Mouse (Mus musculus) testis, postnatal 10 days (tissue): ENCODE measurements around the gene Olfr981.
"Not testable (repeated sequence)": the region's sequence is repeated elsewhere in the genome, so short reads cannot be mapped to it uniquely, and the experiment has no call there.

ENCODE experiments used
- DNase-seq: peaks from one replicate; pipeline ENCODE4 v3.0.0; 2021; ENCODE audit warnings: low spot score

Olfr981 gene

DNA sequence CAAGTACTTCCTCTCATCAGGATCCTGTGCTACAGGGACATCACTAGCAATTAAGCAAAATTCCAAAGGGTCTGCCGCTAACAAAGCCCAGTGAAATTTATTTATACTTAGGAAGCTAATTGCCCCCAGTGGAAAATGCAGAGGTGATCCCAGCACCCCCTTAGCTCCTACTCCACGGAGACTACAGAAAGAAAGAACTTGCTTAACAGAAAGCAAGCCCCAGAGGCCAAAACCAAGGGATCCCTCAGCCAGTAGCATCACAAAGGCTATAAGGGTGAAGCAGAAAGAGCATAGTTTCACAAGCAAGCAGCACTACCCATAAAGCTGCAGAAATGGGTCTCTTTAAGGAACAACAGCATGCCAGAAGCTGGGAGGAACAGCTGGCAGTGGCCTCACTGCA is at the start of gene Olfr981:
Olfr981 (plus strand) TSS at position 301 of the 400 bp plus-strand sequence.
- DNase-seq: no peak

DNA sequence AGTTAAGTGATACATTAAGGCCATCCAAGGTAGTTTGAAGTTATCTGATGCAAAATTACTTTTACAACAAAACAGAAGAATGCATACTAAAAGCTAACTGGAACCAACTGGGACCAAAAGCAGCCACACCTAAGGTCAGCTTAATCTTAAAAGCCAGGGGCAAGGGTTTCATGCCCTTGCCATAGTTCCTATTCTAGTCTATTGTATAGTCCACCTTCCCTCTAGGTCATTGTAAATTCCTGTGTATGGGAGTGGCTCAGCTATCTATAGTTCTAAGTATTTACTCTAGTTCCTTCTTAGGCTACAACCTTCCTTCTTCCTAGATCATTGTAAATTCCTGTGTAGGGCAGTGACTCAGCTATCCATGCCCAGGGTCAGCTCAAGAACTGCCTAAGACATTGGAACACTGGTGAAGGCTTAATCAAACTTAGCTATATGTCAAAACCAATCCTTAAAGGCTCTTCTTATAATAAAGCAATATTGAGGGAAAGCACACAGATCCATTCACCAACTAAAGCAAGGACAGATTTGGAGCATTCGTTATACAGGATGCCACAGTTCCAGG is 44.6 kb upstream of the Olfr981 start:
- not testable (repeated sequence) for DNase-seq

GRCm38 (mm10) chr9:39991813-39992212 is 29.5 kb upstream of the Olfr981 start, which contains the start of gene Olfr978:
Gene Olfr978 (plus strand): TSS chr9:39992113.
- DNase-seq: no peak

GRCm38 (mm10) chr9:40003365-40003764 is 17.9 kb upstream of the Olfr981 start, which contains the start of gene Olfr979:
Gene Olfr979 (minus strand): TSS chr9:40003465.
- no peak for DNase-seq

DNA sequence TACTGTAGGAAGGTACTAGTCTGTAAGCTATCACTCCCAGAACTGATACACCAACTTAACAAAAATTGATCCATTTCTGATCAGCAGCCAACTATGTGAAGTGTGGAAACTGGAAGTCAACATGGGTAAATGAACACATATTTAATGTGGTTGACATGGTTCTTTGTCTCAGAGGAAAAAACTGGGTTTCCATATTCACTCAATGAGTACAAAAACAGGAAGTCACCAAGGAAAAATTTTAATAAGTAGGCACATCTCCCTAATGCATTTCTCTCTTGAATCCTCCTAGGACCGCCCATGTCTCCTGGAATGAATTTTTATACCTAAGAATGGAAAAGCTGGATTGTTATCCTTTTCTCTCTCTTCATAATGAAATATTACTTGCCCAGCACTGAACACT is 11.8 kb upstream of the Olfr981 start, which contains the start of gene Olfr980:
Olfr980 (minus strand) TSS at position 101 of the 400 bp plus-strand sequence.
- no peak for DNase-seq

DNA sequence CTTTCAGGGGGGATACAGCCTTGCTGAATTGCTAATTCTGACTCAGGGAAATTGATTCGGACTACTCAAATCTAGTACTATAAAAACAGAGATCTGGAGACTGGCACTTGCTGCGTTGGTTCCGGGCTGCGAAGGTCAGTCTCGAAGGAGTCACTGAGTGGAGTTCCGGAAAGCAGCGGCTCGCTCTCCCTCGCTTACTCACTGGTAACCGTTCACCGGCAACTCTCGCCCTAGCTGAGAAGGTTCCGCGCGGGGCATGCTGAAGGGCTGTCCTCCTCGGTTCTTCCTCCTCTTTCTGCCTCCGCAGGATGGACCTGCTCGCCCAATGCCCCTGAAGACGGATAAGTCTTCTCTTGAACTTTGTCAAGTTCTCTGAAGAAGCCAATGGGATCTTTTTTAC is 28.9 kb downstream of the Olfr981 start:
- DNase-seq: no peak

DNA sequence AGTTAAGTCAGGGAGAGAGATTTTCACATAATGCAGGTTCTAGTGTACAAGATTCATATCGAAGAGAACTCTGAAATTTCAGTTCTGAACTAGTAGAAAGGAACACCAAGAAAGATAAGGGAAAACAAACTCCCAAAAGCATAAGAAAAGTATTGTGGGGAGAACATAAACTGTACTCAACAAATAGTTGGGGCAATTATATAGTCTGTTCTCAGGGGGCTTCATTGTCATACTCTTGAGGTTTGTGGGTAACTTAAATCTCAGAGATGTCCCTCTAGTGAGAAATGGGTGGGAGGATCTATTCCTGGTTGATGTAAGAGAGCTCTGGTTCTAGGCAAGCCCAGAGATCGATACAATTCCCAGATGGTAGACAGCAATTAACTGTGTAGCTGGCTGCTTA is 52.3 kb downstream of the Olfr981 start, which contains the start of gene Olfr982:
Olfr982 (plus strand) TSS at position 301 of the 400 bp plus-strand sequence.
- DNase-seq: no peak
